Mouse (Mus musculus) testis, adult 2 months (tissue): ENCODE results near the gene Mad1l1. TPM values are rescaled to one million over a fixed set of nuclear protein-coding genes. Genes with fewer than 3 reads are reported as not detected.

ENCODE experiments used
- H3K27ac ChIP-seq: fragments of 200-500 bp; 2 replicates; pipeline ENCODE4 v1.5.1; 2012; ENCODE audit warnings: low read depth, low read length; ENCODE audit not compliant: control insufficient read depth, insufficient read depth
- H3K27me3 ChIP-seq: fragments of 200-500 bp; 2 replicates; pipeline ENCODE4 v1.6.1; 2012; ENCODE audit warnings: mild to moderate bottlenecking, low read length, moderate library complexity; ENCODE audit not compliant: control insufficient read depth, insufficient read depth
- H3K36me3 ChIP-seq: fragments of 200-500 bp; 2 replicates; pipeline ENCODE4 v1.6.1; 2012; ENCODE audit warnings: mild to moderate bottlenecking, low read length; ENCODE audit not compliant: control insufficient read depth, insufficient read depth
- H3K4me1 ChIP-seq: fragments of 200-500 bp; 2 replicates; pipeline ENCODE4 v1.6.1; 2012; ENCODE audit warnings: low read length; ENCODE audit not compliant: control insufficient read depth, insufficient read depth
- H3K4me3 ChIP-seq: fragments of 200-500 bp; 2 replicates; pipeline ENCODE4 v1.5.1; 2012; ENCODE audit warnings: low read depth, mild to moderate bottlenecking, low read length, moderate library complexity, mixed read lengths; ENCODE audit not compliant: control insufficient read depth
- CTCF ChIP-seq: fragments of 200-500 bp; IDR thresholded peaks from 2 replicates; pipeline ENCODE4 v1.5.1; 2012; ENCODE audit warnings: low read depth, mild to moderate bottlenecking, inconsistent platforms, low read length, moderate library complexity; ENCODE audit not compliant: control insufficient read depth, insufficient read depth, insufficient replicate concordance
- POLR2A ChIP-seq: fragments of 200-500 bp; IDR thresholded peaks from 2 replicates; pipeline ENCODE4 v1.6.1; 2012; ENCODE audit warnings: low read depth, mild to moderate bottlenecking, inconsistent platforms, low read length, moderate library complexity; ENCODE audit not compliant: control insufficient read depth
- polyA plus RNA-seq: library from polyadenylated mRNA; depleted of rRNA; stranded (reverse); fragments of >200 nt; gene quantifications from 2 replicates; pipeline ENCODE4 v1.2.3, GENCODE M21; 2012

Gene Mad1l1
- polyA plus RNA-seq, 1 experiment = 16.7 TPM

DNA sequence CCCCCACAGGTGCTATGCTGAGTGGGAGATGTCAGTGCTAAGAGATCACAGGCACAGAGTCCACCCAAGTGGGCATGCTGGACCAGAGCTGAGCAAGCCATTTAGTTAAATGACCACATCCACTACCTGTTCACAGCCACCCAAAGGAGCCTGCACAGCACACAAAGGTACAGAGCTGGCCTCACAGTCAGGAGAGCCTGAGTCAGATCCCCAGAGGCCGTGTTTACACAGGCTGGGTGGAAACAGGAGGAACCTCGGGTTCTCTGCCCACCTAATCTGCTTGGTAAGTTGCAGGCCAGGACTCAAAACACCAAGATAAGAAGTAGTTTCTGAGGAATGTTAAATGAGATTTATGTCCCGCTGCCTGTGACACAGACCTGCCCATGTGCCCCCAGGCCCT lies 211.3 kb downstream of the Mad1l1 start:
- Histone ChIP-seq H3K4me1 (no peaks in the 10 kb centered on the region), H3K36me3 (no peaks in the 10 kb centered on the region; the same call in 1 of the 2 replicates), H3K27ac (no peak overlapping the region), H3K27me3 (no peaks in the 10 kb centered on the region), H3K4me3 (no peak overlapping the region)
- TF ChIP-seq CTCF = no peak
- TF ChIP-seq POLR2A = no peak

DNA sequence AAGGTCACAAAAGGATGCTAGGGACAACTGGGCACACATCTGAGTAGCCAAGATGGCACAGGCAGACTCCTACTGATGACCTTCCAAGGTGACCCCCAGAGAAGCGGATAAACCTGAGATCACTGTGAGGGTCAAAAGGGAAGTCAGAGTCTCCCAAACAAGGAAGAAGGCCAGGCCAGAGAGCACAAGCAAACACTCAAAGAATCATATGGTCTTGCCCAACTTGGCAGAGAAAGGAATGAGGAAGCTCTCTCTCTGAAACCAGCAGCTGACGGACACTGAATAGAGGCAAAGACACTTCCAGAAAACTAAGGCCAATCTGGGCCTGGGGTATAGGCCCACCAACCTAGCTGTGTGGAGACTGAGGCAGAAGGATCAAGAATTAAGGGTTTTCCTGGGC lies 213.4 kb downstream of the Mad1l1 start:
- TF ChIP-seq POLR2A = no peak
- TF ChIP-seq CTCF = no peak

DNA sequence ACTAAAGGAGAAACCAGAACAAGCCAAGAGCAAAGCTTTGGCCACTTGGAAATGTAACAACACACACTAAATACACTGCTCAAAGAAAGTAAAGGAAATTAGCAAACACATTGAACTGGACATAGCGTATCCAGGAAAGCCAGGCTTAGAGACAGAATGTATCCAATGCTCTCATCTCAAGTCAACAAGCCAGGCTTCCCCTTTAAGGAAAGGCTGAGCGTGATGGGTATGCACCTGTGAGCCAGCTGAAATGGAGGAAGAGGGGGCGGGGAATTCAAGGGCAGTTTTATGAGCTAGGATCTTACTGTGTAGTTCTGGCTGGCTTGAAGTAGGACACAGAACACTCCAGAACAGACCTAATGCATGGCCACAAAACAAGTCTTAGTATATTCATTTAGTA lies 215.3 kb downstream of the Mad1l1 start:
- no peak overlapping the region for H3K27ac ChIP-seq
- TF ChIP-seq CTCF = no peak
- no peak for TF ChIP-seq POLR2A
- no peaks in the 10 kb centered on the region for H3K27me3 ChIP-seq
- H3K4me1 ChIP-seq = no peaks in the 10 kb centered on the region
- H3K4me3 ChIP-seq = no peak overlapping the region
- no peaks in the 10 kb centered on the region; the same call in 1 of the 2 replicates for H3K36me3 ChIP-seq

More for the DNA sequence above, 213.4 kb downstream of the Mad1l1 start:
- no peak overlapping the region for H3K4me3 ChIP-seq
- no peaks in the 10 kb centered on the region for H3K27me3 ChIP-seq
- H3K4me1 ChIP-seq = no peaks in the 10 kb centered on the region
- no peak overlapping the region for H3K27ac ChIP-seq
- H3K36me3 ChIP-seq = no peaks in the 10 kb centered on the region; the same call in 1 of the 2 replicates

DNA sequence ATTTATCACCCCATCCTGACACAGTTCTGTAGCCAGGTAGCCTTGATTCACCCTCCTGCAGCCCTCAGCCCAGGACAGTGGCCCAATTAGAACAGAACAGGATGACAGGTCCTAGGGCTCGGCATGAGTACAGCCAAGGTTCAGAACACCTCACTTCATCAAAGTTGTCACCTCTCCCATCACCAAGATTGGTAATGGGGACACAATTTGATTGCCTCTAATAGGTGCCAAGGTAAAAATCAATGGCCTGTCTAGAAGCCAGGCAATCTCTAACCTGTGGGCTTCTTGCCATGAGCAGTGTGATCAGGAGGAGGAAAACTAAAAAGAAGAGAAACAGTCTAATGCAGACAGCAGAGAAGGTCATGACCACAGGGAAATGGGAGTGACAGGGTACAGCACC lies 216.5 kb downstream of the Mad1l1 start:
- TF ChIP-seq CTCF (no peak), POLR2A (no peak)
- Histone ChIP-seq H3K27ac (no peak overlapping the region), H3K4me3 (no peak overlapping the region), H3K27me3 (no peaks in the 10 kb centered on the region), H3K4me1 (no peaks in the 10 kb centered on the region), H3K36me3 (no peaks in the 10 kb centered on the region)

DNA sequence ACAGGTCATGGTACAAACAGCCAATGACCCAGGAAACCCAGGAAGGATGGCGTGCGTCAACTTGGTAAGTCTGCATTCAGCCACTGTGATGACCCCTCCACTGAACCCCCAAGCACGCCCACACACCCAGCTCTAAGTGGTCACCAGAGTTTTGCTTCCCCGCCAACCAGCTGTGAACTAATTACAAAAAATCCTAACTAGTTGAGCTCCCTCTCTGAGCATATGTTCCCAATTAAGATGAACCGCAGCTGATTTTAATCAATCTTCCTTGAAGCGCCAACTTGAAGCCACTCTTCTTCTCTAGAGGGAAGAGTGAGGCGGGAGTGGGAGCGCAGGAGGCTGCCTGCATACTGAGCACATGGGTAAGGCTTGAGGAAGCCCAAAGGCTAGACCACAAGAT lies 218.6 kb downstream of the Mad1l1 start:
- Histone ChIP-seq H3K4me1 (no peaks in the 10 kb centered on the region), H3K27me3 (no peaks in the 10 kb centered on the region), H3K27ac (no peak overlapping the region), H3K4me3 (no peak overlapping the region), H3K36me3 (no peaks in the 10 kb centered on the region)
- no peak for TF ChIP-seq POLR2A
- no peak for TF ChIP-seq CTCF

DNA sequence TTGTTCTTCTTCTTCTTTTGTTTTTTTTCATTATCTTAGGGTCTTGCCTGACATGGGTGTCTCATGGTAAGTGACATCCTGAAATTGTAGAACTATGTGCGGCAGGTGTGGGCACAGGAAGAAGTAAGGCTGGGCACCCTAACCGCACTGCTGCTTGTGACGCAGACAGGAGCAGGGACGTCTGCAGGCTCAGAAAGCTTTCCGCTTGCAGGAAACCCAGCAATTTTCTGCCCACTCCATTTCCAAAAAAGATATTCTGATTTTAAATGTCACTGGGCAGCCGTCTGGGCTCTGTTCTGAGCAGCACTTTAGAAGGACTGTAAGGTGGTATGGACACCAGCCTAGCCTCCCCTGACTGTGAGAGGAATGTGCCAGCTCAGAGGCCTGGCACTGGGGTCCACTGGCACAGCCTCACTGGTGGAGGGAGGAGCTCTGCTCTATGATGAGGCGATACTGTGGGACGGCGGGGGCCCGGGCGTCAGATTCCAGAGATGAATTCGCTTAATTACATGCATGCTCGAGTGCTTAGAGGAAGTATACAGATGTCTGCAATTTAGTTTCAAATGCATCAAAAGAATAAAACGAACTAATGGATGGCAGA lies 219.8 kb downstream of the Mad1l1 start:
- Histone ChIP-seq H3K27me3 (no peaks in the 10 kb centered on the region), H3K4me3 (no peak overlapping the region), H3K27ac (no peak overlapping the region), H3K4me1 (no peaks in the 10 kb centered on the region), H3K36me3 (no peaks in the 10 kb centered on the region)
- TF ChIP-seq POLR2A (no peak), CTCF (no peak)

DNA sequence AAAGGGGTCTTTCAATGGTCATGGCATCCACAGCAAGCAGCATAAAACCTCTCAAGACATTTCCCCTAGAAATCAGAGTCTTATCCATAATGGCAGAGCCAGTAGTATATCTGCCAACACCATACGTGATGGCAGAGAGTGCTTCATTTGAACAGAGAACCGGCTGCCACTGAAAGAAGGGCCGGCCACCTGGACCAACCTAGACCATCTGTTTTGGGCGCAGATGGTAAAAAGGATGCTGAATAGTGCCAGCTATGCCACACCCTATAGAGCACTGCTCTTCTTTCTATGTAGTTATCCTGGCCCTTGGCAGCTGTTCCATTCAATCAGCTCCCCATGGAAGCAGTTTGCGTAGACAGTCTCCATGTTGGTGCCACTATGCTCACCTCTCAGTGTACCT lies 222.6 kb downstream of the Mad1l1 start:
- no peak for TF ChIP-seq CTCF
- no peak for TF ChIP-seq POLR2A
- Histone ChIP-seq H3K4me3 (no peak overlapping the region), H3K27me3 (no peaks in the 10 kb centered on the region), H3K27ac (no peak overlapping the region), H3K4me1 (no peaks in the 10 kb centered on the region), H3K36me3 (no peaks in the 10 kb centered on the region)

DNA sequence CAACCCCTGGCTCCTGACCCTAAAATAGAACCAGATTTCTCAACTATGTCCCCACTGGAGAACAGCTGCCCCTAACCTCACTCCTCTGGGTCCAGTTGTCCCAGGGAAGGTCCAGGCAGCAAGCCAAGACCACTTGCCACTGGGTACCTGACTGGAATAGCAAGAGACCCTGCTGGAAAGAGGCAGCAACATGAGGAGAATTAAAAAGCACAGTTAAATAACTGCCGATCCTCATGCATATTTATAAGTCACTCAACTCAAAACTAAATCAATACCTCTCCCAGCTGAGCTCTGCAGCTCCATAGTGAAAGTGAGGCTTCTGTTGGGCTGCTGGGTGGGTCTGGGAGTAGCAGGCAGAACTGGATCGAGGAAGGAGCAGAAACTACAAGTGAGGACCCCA lies 226.1 kb downstream of the Mad1l1 start:
- Histone ChIP-seq H3K27ac (no peak overlapping the region), H3K36me3 (no peaks in the 10 kb centered on the region), H3K27me3 (no peaks in the 10 kb centered on the region), H3K4me3 (no peak overlapping the region), H3K4me1 (no peaks in the 10 kb centered on the region)
- TF ChIP-seq POLR2A (no peak), CTCF (no peak)
